Mouse (Mus musculus): ENCODE measurements around the gene Atf2.
"Not testable (repeated sequence)": the region's sequence is repeated elsewhere in the genome, so short reads cannot be mapped to it uniquely, and the experiment has no call there.

Atf2 gene

GRCm38 (mm10) chr2:73885997-73886396 is 6.4 kb downstream of the Atf2 start:
- no peak for DNase-seq (ENCODE audit: low spot score)

- DNase-seq (ENCODE audit: low spot score): no peak
Observed at GRCm38 (mm10) chr2:73877891-73878290, 14.5 kb downstream of the Atf2 start.

- no peak for DNase-seq (ENCODE audit: low spot score)
Observed at GRCm38 (mm10) chr2:73867764-73868487, 24.5 kb downstream of the Atf2 start.

- peak; percentile 53 for DNase-seq (ENCODE audit: low spot score)
Observed at GRCm38 (mm10) chr2:73860046-73860624, 32.3 kb downstream of the Atf2 start.

GRCm38 (mm10) chr2:73857352-73857751 is 35.1 kb downstream of the Atf2 start:
- no peak for DNase-seq (ENCODE audit: low spot score)

GRCm38 (mm10) chr2:73856246-73856645 is 36.2 kb downstream of the Atf2 start:
- DNase-seq (ENCODE audit: low spot score): no peak

- no peak for DNase-seq (ENCODE audit: low spot score)
Observed at GRCm38 (mm10) chr2:73834406-73835015, 57.9 kb downstream of the Atf2 start.

GRCm38 (mm10) chr2:73833284-73833683 is 59.2 kb downstream of the Atf2 start:
- DNase-seq (ENCODE audit: low spot score): no peak

- no peak for DNase-seq (ENCODE audit: low spot score)
Observed at GRCm38 (mm10) chr2:73818742-73819141, 73.7 kb downstream of the Atf2 start.

GRCm38 (mm10) chr2:73807609-73808008 is 84.8 kb downstream of the Atf2 start:
- DNase-seq (ENCODE audit: low spot score): no peak

GRCm38 (mm10) chr2:73800127-73800526 is 92.3 kb downstream of the Atf2 start:
- not testable (repeated sequence) for DNase-seq (ENCODE audit: low spot score)

DNA sequence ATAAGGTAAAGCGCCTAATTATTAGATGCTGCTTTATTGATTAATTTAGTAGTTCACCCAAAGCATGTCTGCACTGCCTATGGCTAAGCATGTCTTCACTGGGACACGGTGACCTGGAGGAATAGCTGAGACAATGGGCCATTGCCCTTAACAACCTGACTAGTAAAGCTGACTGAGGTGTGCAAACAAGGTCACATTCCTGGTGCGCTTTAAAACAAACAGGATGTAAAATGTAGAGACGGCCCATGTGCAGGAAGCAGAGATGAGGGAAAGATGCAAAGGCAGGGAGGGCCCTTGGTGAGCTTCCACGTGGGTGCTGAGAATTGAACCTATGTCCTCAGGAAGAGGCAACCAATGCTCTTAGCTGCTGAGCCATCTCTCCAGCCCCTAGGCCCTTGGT is 93.7 kb downstream of the Atf2 start:
- DNase-seq (ENCODE audit: low spot score): no peak

GRCm38 (mm10) chr2:73798136-73798535 is 94.3 kb downstream of the Atf2 start:
- DNase-seq (ENCODE audit: low spot score): no peak

DNA sequence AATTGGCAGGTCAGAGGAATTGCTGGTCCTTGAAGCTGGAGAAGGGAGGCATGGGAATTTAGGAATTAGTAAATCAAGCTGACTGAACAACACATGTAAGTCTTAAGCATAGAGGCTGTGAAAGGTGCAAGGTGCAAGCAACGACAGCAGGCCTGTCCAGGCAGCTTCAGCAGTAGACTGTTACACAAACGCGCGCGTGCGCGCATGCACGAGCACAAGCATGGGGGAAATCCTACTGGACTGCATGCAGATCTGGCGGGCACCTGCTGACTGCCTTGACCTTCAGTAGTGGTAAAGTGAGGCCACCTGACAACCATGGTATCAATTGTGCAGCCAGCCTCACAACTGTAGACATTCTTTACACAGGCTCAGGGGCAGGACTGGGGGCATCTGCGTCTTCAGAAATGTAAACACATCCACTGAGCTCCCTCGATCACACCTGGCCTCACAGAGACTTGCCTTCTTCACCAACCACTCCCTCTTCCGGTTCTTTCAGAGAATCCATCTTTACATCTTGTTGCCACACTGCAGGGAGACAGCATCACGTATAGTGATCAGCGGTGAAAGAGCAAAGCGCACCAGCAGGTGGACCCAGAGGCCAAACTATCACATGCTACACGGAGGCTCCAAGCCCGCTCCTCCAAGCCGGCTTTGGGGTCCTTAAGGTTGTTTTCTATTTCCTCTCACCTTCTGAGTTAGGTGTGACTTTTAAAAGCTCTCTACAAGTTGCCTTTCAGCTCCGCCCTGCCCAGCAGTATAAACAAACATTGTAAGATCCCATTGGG is 100.4 kb downstream of the Atf2 start:
- DNase-seq (ENCODE audit: low spot score): no peak

DNA sequence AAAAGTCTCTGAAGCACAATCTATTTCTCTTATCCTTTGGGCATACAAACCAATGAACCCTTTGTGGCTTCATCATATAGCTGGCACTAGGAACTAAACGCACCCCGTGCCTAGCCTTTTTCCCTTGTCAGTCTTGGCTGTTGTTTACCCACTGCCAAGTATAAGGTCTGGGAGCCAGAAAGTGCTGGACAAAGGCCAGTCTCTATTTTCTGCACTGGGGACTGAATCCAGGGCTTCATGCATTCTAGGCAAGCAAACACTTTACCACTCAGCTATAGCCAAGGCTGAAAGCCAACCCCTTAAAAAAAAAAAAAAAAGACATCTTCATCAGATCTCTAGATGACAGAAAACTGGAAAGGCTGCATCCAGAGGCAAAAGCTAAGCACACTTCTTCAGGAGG is 102.1 kb downstream of the Atf2 start:
- DNase-seq (ENCODE audit: low spot score): peak; percentile 82

GRCm38 (mm10) chr2:73788395-73788794 is 104.0 kb downstream of the Atf2 start:
- no peak for DNase-seq (ENCODE audit: low spot score)

GRCm38 (mm10) chr2:73782371-73782905 is 110.0 kb downstream of the Atf2 start:
- no peak for DNase-seq (ENCODE audit: low spot score)

- DNase-seq (ENCODE audit: low spot score): no peak
Observed at GRCm38 (mm10) chr2:73780321-73781010, 112.0 kb downstream of the Atf2 start.

DNA sequence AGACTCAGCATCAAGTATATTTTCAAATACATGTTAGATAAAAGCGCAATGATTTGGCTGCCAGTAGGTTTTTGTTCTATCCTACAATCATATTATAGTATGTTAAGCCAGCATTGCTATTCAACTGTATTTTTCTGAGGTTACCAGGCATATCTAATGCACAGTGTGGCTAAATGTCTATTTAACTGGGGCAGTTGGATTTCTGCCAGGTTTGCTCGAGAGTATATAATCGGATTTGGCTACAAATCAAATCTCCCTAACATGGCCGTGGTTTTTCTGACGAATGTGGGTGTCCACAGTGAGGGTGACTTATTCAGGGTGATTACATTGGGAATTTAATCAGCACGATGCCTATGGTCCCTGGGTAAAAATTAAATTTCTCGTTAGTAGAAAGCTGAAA is 112.6 kb downstream of the Atf2 start:
- DNase-seq (ENCODE audit: low spot score): no peak

- no peak for DNase-seq (ENCODE audit: low spot score)
Observed at GRCm38 (mm10) chr2:73779016-73779595, 113.3 kb downstream of the Atf2 start.

- DNase-seq (ENCODE audit: low spot score): no peak
Observed at GRCm38 (mm10) chr2:73776936-73777335, 115.5 kb downstream of the Atf2 start.

Data from adipocyte (in vitro differentiated cells).